Mouse (Mus musculus) cerebellum, adult 2 months (tissue): Measurements from ENCODE around the gene Hoxb4. TPM values are rescaled to one million over a fixed set of nuclear protein-coding genes. Genes with fewer than 3 reads are reported as not detected.

Experiments
- DNase-seq, 2 experiments: peaks; one replicate each; pipeline ENCODE4 v3.0.0; 2021
- H3K27ac ChIP-seq: fragments of 200-500 bp; 2 replicates; pipeline ENCODE4 v1.5.1; 2012; ENCODE audit warnings: low read length, control low read depth, inconsistent platforms; ENCODE audit not compliant: insufficient read depth
- H3K27me3 ChIP-seq: fragments of 200-500 bp; 2 replicates; pipeline ENCODE4 v1.6.1; 2012; ENCODE audit warnings: inconsistent platforms, mild to moderate bottlenecking, low read length, moderate library complexity; ENCODE audit not compliant: control insufficient read depth, insufficient read depth
- H3K4me1 ChIP-seq: fragments of 200-500 bp; 2 replicates; pipeline ENCODE4 v1.6.1; 2011; ENCODE audit warnings: low read length; ENCODE audit not compliant: control insufficient read depth, insufficient read depth
- H3K4me3 ChIP-seq: fragments of 200-500 bp; replicated peaks from 2 replicates; pipeline ENCODE3; 2011; ENCODE audit warnings: mild to moderate bottlenecking, low read depth, low read length, control low read depth; ENCODE audit not compliant: insufficient read depth
- CTCF ChIP-seq: fragments of 200-500 bp; IDR thresholded peaks from 2 replicates; pipeline ENCODE4 v1.5.1; 2011; ENCODE audit warnings: low read depth, mild to moderate bottlenecking, control low read depth, low read length, moderate library complexity, borderline replicate concordance; ENCODE audit not compliant: insufficient read depth
- POLR2A ChIP-seq: fragments of 200-500 bp; IDR thresholded peaks from 2 replicates; pipeline ENCODE4 v1.6.1; 2011; ENCODE audit warnings: low read length, control low read depth, borderline replicate concordance; ENCODE audit not compliant: insufficient read depth
- WGBS: fragments of 180-500 bp; shearing (Covaris S2); methylation state at CpG from one replicate; pipeline ENCODE4 v1.1.7; 2018; 5-methylcytosine and 5-hydroxymethylcytosine counted together
- polyA plus RNA-seq: library from polyadenylated mRNA; depleted of rRNA; stranded (reverse); fragments of >200 nt; gene quantifications from 2 replicates; pipeline ENCODE4 v1.2.3, GENCODE M21; 2012

The Hoxb4 gene
- polyA plus RNA-seq, 1 experiment: 1.5 TPM

- Histone ChIP-seq H3K4me1 (no peaks in the 10 kb centered on the region), H3K4me3 (no peak overlapping the region), H3K27me3 (peaks cover 13% of the 10 kb centered on the region), H3K27ac (no peak overlapping the region)
- DNase-seq: no peak
- no peak for TF ChIP-seq POLR2A
- TF ChIP-seq CTCF: no peak
- 2% methylated on average over 75 of the region's 75 CpGs for WGBS
Measured at GRCm38 (mm10) chr11:96352691-96353521, 34.8 kb downstream of the Hoxb4 start.

- Histone ChIP-seq H3K4me1 (no peaks in the 10 kb centered on the region), H3K4me3 (no peak overlapping the region), H3K27ac (no peak overlapping the region), H3K27me3 (peaks cover 13% of the 10 kb centered on the region)
- peak in 1 of 2 experiments; percentile 22 for DNase-seq
- WGBS: 2% methylated on average over 14 of the region's 14 CpGs
- TF ChIP-seq CTCF (no peak), POLR2A (no peak)
Measured at GRCm38 (mm10) chr11:96353522-96353841, 35.4 kb downstream of the Hoxb4 start.

GRCm38 (mm10) chr11:96353939-96354338 lies 35.9 kb downstream of the Hoxb4 start:
- WGBS: 5% methylated on average over 8 of the region's 8 CpGs
- H3K27me3 ChIP-seq: peaks cover 13% of the 10 kb centered on the region
- no peak for DNase-seq
- no peak overlapping the region for H3K4me3 ChIP-seq
- TF ChIP-seq POLR2A (no peak), CTCF (no peak)
- H3K4me1 ChIP-seq: no peaks in the 10 kb centered on the region
- H3K27ac ChIP-seq: no peak overlapping the region

- H3K4me3 ChIP-seq: no peak overlapping the region
- WGBS: 2% methylated on average over 25 of the region's 25 CpGs
- TF ChIP-seq CTCF (no peak), POLR2A (no peak)
- H3K27ac ChIP-seq: no peak overlapping the region
- no peaks in the 10 kb centered on the region for H3K4me1 ChIP-seq
- H3K27me3 ChIP-seq: peaks cover 13% of the 10 kb centered on the region
- DNase-seq: no peak
Measured at GRCm38 (mm10) chr11:96354376-96354775, 36.3 kb downstream of the Hoxb4 start.

GRCm38 (mm10) chr11:96354801-96355311 lies 36.8 kb downstream of the Hoxb4 start:
- H3K4me3 ChIP-seq: no peak overlapping the region
- DNase-seq: no peak
- H3K27me3 ChIP-seq: peaks cover 13% of the 10 kb centered on the region
- no peak for TF ChIP-seq POLR2A
- TF ChIP-seq CTCF: no peak
- no peak overlapping the region for H3K27ac ChIP-seq
- WGBS: 2% methylated on average over 9 of the region's 9 CpGs
- no peaks in the 10 kb centered on the region for H3K4me1 ChIP-seq

GRCm38 (mm10) chr11:96363807-96364206 lies 45.7 kb downstream of the Hoxb4 start:
- Histone ChIP-seq H3K4me3 (no peak overlapping the region), H3K4me1 (no peaks in the 10 kb centered on the region), H3K27me3 (peaks cover 2% of the 10 kb centered on the region; the same call in 1 of the 2 replicates), H3K27ac (no peak overlapping the region)
- no peak for TF ChIP-seq POLR2A
- TF ChIP-seq CTCF: no peak
- DNase-seq: no peak
- 4% methylated on average over 5 of the region's 5 CpGs for WGBS

GRCm38 (mm10) chr11:96365441-96366091 lies 47.5 kb downstream of the Hoxb4 start, which contains the start of gene Hoxb1:
Gene Hoxb1 (plus strand): TSS chr11:96365752.
- TF ChIP-seq CTCF: no peak
- no peak for TF ChIP-seq POLR2A
- H3K27ac ChIP-seq: no peak within 1 kb of the TSS
- peaks cover 2% of the 10 kb centered on the region; the same call in 1 of the 2 replicates for H3K27me3 ChIP-seq
- H3K4me1 ChIP-seq: no peaks in the 10 kb centered on the region
- no peak for DNase-seq
- WGBS: 2% methylated on average over 26 of the region's 26 CpGs
- no peak within 1 kb of the TSS for H3K4me3 ChIP-seq
